Mouse (Mus musculus) retina, adult 2 months (tissue): ENCODE measurements around the gene Il34.
"Not testable (repeated sequence)": the region's sequence is repeated elsewhere in the genome, so short reads cannot be mapped to it uniquely, and the experiment has no call there.

ENCODE experiments used
- DNase-seq: peaks from one replicate; pipeline ENCODE4 v3.0.0-alpha.2; 2012; ENCODE audit warnings: low read depth, low spot score

Il34 gene

GRCm38 (mm10) chr8:110810481-110811065, 4.8 kb upstream of the Il34 start:
- DNase-seq, result no peak

- DNase-seq, result no peak
These were observed 4.1 kb upstream of the Il34 start for GRCm38 (mm10) chr8:110809831-110810230.

GRCm38 (mm10) chr8:110808495-110809472, 3.1 kb upstream of the Il34 start:
- no peak for DNase-seq

- DNase-seq, result no peak
These were observed 422 bp upstream of the Il34 start for GRCm38 (mm10) chr8:110806146-110806545.

GRCm38 (mm10) chr8:110804825-110805514, 754 bp downstream of the Il34 start:
- DNase-seq, result no peak

GRCm38 (mm10) chr8:110803856-110804255, 1.9 kb downstream of the Il34 start:
- no peak for DNase-seq

GRCm38 (mm10) chr8:110802988-110803387, 2.7 kb downstream of the Il34 start:
- DNase-seq, result no peak

- DNase-seq, result no peak
These were observed 8.6 kb downstream of the Il34 start for GRCm38 (mm10) chr8:110797086-110797485.

GRCm38 (mm10) chr8:110794363-110794965, 11.3 kb downstream of the Il34 start:
- no peak for DNase-seq

- DNase-seq, result no peak
These were observed 11.8 kb downstream of the Il34 start for GRCm38 (mm10) chr8:110793936-110794335.

- no peak for DNase-seq
These were observed 12.2 kb downstream of the Il34 start for GRCm38 (mm10) chr8:110793511-110793910.

GRCm38 (mm10) chr8:110792574-110793200, 13.0 kb downstream of the Il34 start:
- DNase-seq, result no peak

GRCm38 (mm10) chr8:110791164-110791563, 14.6 kb downstream of the Il34 start:
- DNase-seq, result no peak

- no peak for DNase-seq
These were observed 15.5 kb downstream of the Il34 start for GRCm38 (mm10) chr8:110790270-110790669.

- no peak for DNase-seq
These were observed 16.2 kb downstream of the Il34 start for GRCm38 (mm10) chr8:110789571-110789970.

GRCm38 (mm10) chr8:110788981-110789380, 16.7 kb downstream of the Il34 start:
- DNase-seq, result no peak

GRCm38 (mm10) chr8:110787411-110787954, 18.2 kb downstream of the Il34 start:
- no peak for DNase-seq

GRCm38 (mm10) chr8:110786934-110787333, 18.8 kb downstream of the Il34 start:
- no peak for DNase-seq

- DNase-seq, result not testable (repeated sequence)
These were observed 19.2 kb downstream of the Il34 start for GRCm38 (mm10) chr8:110786501-110786900.

- no peak for DNase-seq
These were observed 20.4 kb downstream of the Il34 start for GRCm38 (mm10) chr8:110785366-110785765.
